Mouse (Mus musculus) left cerebral cortex, postnatal 4 days (tissue): Measurements from ENCODE around the gene Arhgap10. TPM values are rescaled to one million over a fixed set of nuclear protein-coding genes. Genes with fewer than 3 reads are reported as not detected.

Experiments
- DNase-seq: peaks from one replicate; pipeline ENCODE4 v3.0.0-alpha.2; 2022
- intact Hi-C: fragments of 180-260 bp; cut with DNase I; formaldehyde crosslinking; loops from one replicate; pipeline ENCODE4 v1.15.1; 2025
- total RNA-seq, 2 experiments: library from RNA; stranded (reverse); gene quantifications; 2 replicates each; pipeline ENCODE4 v1.2.3; 2021

The Arhgap10 gene
- total RNA-seq, 2 experiments from 2014 or later: 6.5 to 6.6 TPM

GRCm38 (mm10) chr8:77489235-77489634, 28.5 kb downstream of the Arhgap10 start:
- no peak for DNase-seq

GRCm38 (mm10) chr8:77488215-77488606, 29.5 kb downstream of the Arhgap10 start:
- DNase-seq: no peak
- intact Hi-C loops: no loop called here

More at GRCm38 (mm10) chr8:77489235-77489634, 28.5 kb downstream of the Arhgap10 start:
- intact Hi-C loops: no loop called here

GRCm38 (mm10) chr8:77487590-77488214, 30.1 kb downstream of the Arhgap10 start:
- no peak for DNase-seq

GRCm38 (mm10) chr8:77486749-77487148, 31.0 kb downstream of the Arhgap10 start:
- intact Hi-C loops: no loop called here
- DNase-seq: no peak

More at GRCm38 (mm10) chr8:77487590-77488214, 30.1 kb downstream of the Arhgap10 start:
- intact Hi-C loops: no loop called here

GRCm38 (mm10) chr8:77484817-77485216, 32.9 kb downstream of the Arhgap10 start:
- peak; percentile 5 for DNase-seq
- intact Hi-C loops: no loop called here

- intact Hi-C loops: no loop called here
- no peak for DNase-seq
Observed at GRCm38 (mm10) chr8:77484266-77484665, 33.5 kb downstream of the Arhgap10 start.

- DNase-seq: no peak
- intact Hi-C loops: no loop called here
Observed at GRCm38 (mm10) chr8:77483676-77484075, 34.1 kb downstream of the Arhgap10 start.

GRCm38 (mm10) chr8:77481791-77482190, 36.0 kb downstream of the Arhgap10 start:
- DNase-seq: no peak
- intact Hi-C loops: no loop called here

- intact Hi-C loops: no loop called here
- DNase-seq: no peak
Observed at GRCm38 (mm10) chr8:77479995-77480394, 37.8 kb downstream of the Arhgap10 start.

- intact Hi-C loops: no loop called here
- DNase-seq: no peak
Observed at GRCm38 (mm10) chr8:77478913-77479273, 38.9 kb downstream of the Arhgap10 start.

GRCm38 (mm10) chr8:77478155-77478912, 39.4 kb downstream of the Arhgap10 start:
- intact Hi-C loops: no loop called here
- no peak for DNase-seq

GRCm38 (mm10) chr8:77477684-77478083, 40.1 kb downstream of the Arhgap10 start:
- DNase-seq: no peak
- intact Hi-C loops: no loop called here

GRCm38 (mm10) chr8:77474614-77475013, 43.1 kb downstream of the Arhgap10 start:
- intact Hi-C loops: no loop called here
- no peak for DNase-seq

GRCm38 (mm10) chr8:77473773-77474172, 44.0 kb downstream of the Arhgap10 start:
- DNase-seq: no peak
- intact Hi-C loops: no loop called here

GRCm38 (mm10) chr8:77473373-77473772, 44.4 kb downstream of the Arhgap10 start:
- intact Hi-C loops: no loop called here
- peak; percentile 55 for DNase-seq

- no peak for DNase-seq
Observed at GRCm38 (mm10) chr8:77461392-77461791, 56.4 kb downstream of the Arhgap10 start.

GRCm38 (mm10) chr8:77460363-77460762, 57.4 kb downstream of the Arhgap10 start:
- intact Hi-C loops: no loop called here
- no peak for DNase-seq

More at GRCm38 (mm10) chr8:77461392-77461791, 56.4 kb downstream of the Arhgap10 start:
- intact Hi-C loops: no loop called here

GRCm38 (mm10) chr8:77459696-77460095, 58.1 kb downstream of the Arhgap10 start:
- no peak for DNase-seq
- intact Hi-C loops: no loop called here

- intact Hi-C loops: no loop called here
- DNase-seq: no peak
Observed at GRCm38 (mm10) chr8:77458575-77458974, 59.2 kb downstream of the Arhgap10 start.

- no peak for DNase-seq
- intact Hi-C loops: no loop called here
Observed at GRCm38 (mm10) chr8:77456263-77456662, 61.5 kb downstream of the Arhgap10 start.

GRCm38 (mm10) chr8:77453836-77454235, 63.9 kb downstream of the Arhgap10 start:
- DNase-seq: no peak
- intact Hi-C loops: no loop called here
